Mouse (Mus musculus) adrenal gland, adult 18-20 months (tissue): ENCODE data around the gene 4930407I10Rik. TPM values are rescaled to one million over a fixed set of nuclear protein-coding genes. Genes with fewer than 3 reads are reported as not detected.

Experiments used
- DNase-seq, 2 experiments: peaks; one replicate each; pipeline ENCODE4 v3.0.0; 2021 to 2022; ENCODE audit warnings: low spot score in 2 of 2
- total RNA-seq, 2 experiments: library from RNA; stranded (reverse); gene quantifications; 1 replicate in 1 of 2; 2 replicates in 1 of 2; pipeline ENCODE4 v1.2.3; 2021

4930407I10Rik gene
- total RNA-seq, 2 experiments from 2014 or later: not detected

GRCm38 (mm10) chr15:82047080-82047883 lies 11.7 kb upstream of the 4930407I10Rik start, which contains the start of gene Snu13:
Snu13 (minus strand) TSS chr15:82047598.
- DNase-seq: peak; percentile 92

- no peak for DNase-seq
Measured at GRCm38 (mm10) chr15:82052544-82052943, 6.4 kb upstream of the 4930407I10Rik start.

GRCm38 (mm10) chr15:82063909-82064308 lies 5.0 kb downstream of the 4930407I10Rik start:
- DNase-seq: no peak

- peak; percentile 59 to 66 for DNase-seq
Measured at GRCm38 (mm10) chr15:82065511-82065910, 6.6 kb downstream of the 4930407I10Rik start.

GRCm38 (mm10) chr15:82069898-82070297 lies 10.9 kb downstream of the 4930407I10Rik start, which contains the start of gene Mei1:
Mei1 (plus strand) TSS chr15:82069996.
- no peak for DNase-seq

GRCm38 (mm10) chr15:82071816-82072469 lies 13.0 kb downstream of the 4930407I10Rik start:
- DNase-seq: no peak

- DNase-seq: no peak
Measured at GRCm38 (mm10) chr15:82073490-82073889, 14.5 kb downstream of the 4930407I10Rik start.

GRCm38 (mm10) chr15:82079883-82080282 lies 20.9 kb downstream of the 4930407I10Rik start:
- no peak for DNase-seq

GRCm38 (mm10) chr15:82081161-82081560 lies 22.2 kb downstream of the 4930407I10Rik start:
- no peak for DNase-seq

- no peak for DNase-seq
Measured at GRCm38 (mm10) chr15:82085606-82086005, 26.7 kb downstream of the 4930407I10Rik start.

- DNase-seq: no peak
Measured at GRCm38 (mm10) chr15:82086131-82086530, 27.2 kb downstream of the 4930407I10Rik start.

GRCm38 (mm10) chr15:82087266-82087665 lies 28.3 kb downstream of the 4930407I10Rik start:
- no peak for DNase-seq

GRCm38 (mm10) chr15:82091061-82091460 lies 32.1 kb downstream of the 4930407I10Rik start:
- no peak for DNase-seq

GRCm38 (mm10) chr15:82106953-82107555 lies 48.1 kb downstream of the 4930407I10Rik start:
- peak; percentile 54 to 64 for DNase-seq

Other genes with a start within 250 kb of the 4930407I10Rik start
- 100 to 1,000 TPM; 103 to 121 TPM for gene Tob2, start 200.4 kb upstream of the 4930407I10Rik start, total RNA-seq
- 10 to 100 TPM; 54.3 to 55.6 TPM for gene Phf5a, start 187.2 kb upstream of the 4930407I10Rik start, total RNA-seq
- gene Aco2, start 186.8 kb upstream of the 4930407I10Rik start, total RNA-seq: 1,000 to 10,000 TPM in 1 of 2 experiments, 100 to 1,000 TPM in 1; 791 to 1,455 TPM
- gene Polr3h, start 132.9 kb upstream of the 4930407I10Rik start, total RNA-seq: 10 to 100 TPM; 16.2 to 19.9 TPM
- 1 to 10 TPM; 6.9 to 9.2 TPM for gene Csdc2, start 122.4 kb upstream of the 4930407I10Rik start, total RNA-seq
- 10 to 100 TPM; 58.0 to 85.4 TPM for gene Pmm1, start 98.2 kb upstream of the 4930407I10Rik start, total RNA-seq
- not detected for gene 1700029P11Rik, start 78.6 kb upstream of the 4930407I10Rik start, total RNA-seq
- gene Xrcc6, start 71.3 kb upstream of the 4930407I10Rik start, total RNA-seq: 10 to 100 TPM; 55.8 to 88.9 TPM
- gene Desi1, start 25.3 kb upstream of the 4930407I10Rik start, total RNA-seq: 100 to 1,000 TPM in 1 of 2 experiments, 10 to 100 TPM in 1; 52.7 to 123 TPM
- gene Snu13, start 11.6 kb upstream of the 4930407I10Rik start, total RNA-seq: 10 to 100 TPM; 80.5 to 99.1 TPM
- gene Mei1, start 10.8 kb downstream of the 4930407I10Rik start, total RNA-seq: 1 to 10 TPM in 1 of 2 experiments, under 1 TPM in 1; 0.58 to 4.1 TPM
- 1 to 10 TPM; 6.7 to 8.9 TPM for gene Ccdc134, start 68.8 kb downstream of the 4930407I10Rik start, total RNA-seq
- 100 to 1,000 TPM in 1 of 2 experiments, 10 to 100 TPM in 1; 79.3 to 109 TPM for gene Srebf2, start 88.0 kb downstream of the 4930407I10Rik start, total RNA-seq
- under 1 TPM; 0.13 to 0.27 TPM for gene Shisa8, start 153.7 kb downstream of the 4930407I10Rik start, total RNA-seq
- under 1 TPM; 0.16 to 0.17 TPM for gene Tnfrsf13c, start 165.2 kb downstream of the 4930407I10Rik start, total RNA-seq
- gene Cenpm, start 185.6 kb downstream of the 4930407I10Rik start, total RNA-seq: 1 to 10 TPM; 2.4 to 2.5 TPM
- gene 1500009C09Rik, start 193.2 kb downstream of the 4930407I10Rik start, total RNA-seq: under 1 TPM; 0.33 to 0.90 TPM
- gene Sept3, start 215.7 kb downstream of the 4930407I10Rik start, total RNA-seq: 1 to 10 TPM; 3.4 to 3.8 TPM
- gene Wbp2nl, start 239.8 kb downstream of the 4930407I10Rik start, total RNA-seq: not detected